In the genomic region with DNA sequence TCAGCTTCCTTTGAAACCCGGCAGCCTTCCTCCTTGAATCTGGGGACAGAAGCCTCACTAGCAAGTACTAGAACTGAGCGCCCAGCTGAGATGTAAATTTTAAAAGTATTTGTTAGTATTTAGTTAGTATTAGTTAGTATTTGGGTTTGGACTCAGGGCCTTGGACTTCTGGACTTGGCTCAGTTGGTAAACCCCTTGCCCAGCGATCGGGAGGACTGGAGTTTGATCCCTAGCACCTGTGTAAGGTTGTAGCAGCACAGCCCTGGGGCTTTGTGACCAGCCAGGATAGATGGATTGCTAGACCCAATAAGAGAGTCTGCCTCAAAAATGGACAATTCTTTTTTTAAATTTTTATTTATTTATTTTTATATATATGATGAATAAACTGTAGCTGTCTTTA, we compare ENCODE assay signal across 23 mouse cellular contexts.
DNase-seq lines count a peak whose midpoint lies in the region; ATAC-seq and TF ChIP-seq lines count a peak whose summit lies in the region.
"Had no signal": no experiment of that assay in that cellular context is flagged by ENCODE, and none has a peak within 500 bp of the region (broad histone marks: within the 10 kb centered on the region; RNA-seq: fewer than 3 reads in every experiment).

No protein-coding gene starts in this region.

- WGBS in heart, embryonic 13.5 days = 77% methylated on average over 4 of the region's 4 CpGs
- WGBS in lung, embryonic 14.5 days = 71% methylated on average over 4 of the region's 4 CpGs

- TF ChIP-seq CTCF in lung, embryonic 14.5 days (IDR thresholded peaks at IDR 0.05; ENCODE audit: low read depth) = no peak

- H3K4me1 ChIP-seq in heart, embryonic 13.5 days = peaks cover 71% of the 10 kb centered on the region
- peaks cover 17% of the 10 kb centered on the region for H3K4me1 ChIP-seq in lung, embryonic 14.5 days (ENCODE audit: insufficient read depth)

- no peak overlapping the region for H3K9ac ChIP-seq in heart, embryonic 13.5 days
- H3K9ac ChIP-seq in lung, embryonic 14.5 days = no peak overlapping the region
- H3K9ac ChIP-seq: forebrain, embryonic 13.5 days; neural tube, embryonic 12.5 days had no signal

- H3K27me3 ChIP-seq in heart, embryonic 13.5 days (replicated peaks) = no peaks in the 10 kb centered on the region
- no peaks in the 10 kb centered on the region for H3K27me3 ChIP-seq in lung, embryonic 14.5 days (ENCODE audit: insufficient read depth, low read length)
- H3K27me3 ChIP-seq: forebrain, embryonic 13.5 days; neural tube, embryonic 12.5 days had no signal

- no peak for DNase-seq in heart, adult 8-10 months (ENCODE audit: low spot score)
- DNase-seq in kidney, adult 9 months = peak; percentile 66
- DNase-seq in kidney, adult 18-20 months = no peak
- no peak for DNase-seq in lung, embryonic 14.5 days
- no peak for DNase-seq in lung, postnatal 25 days (ENCODE audit: low spot score)
- DNase-seq: adrenal gland, postnatal 14 days; cerebellum, adult 11 months; cerebellum, adult 9-10 months; cerebellum, postnatal 36 days; gastrocnemius, postnatal 10 days; layer of hippocampus, postnatal 36 days; liver; lung, adult 18-20 months; right cerebral cortex, adult 18-20 months; spleen, adult 18-20 months had no signal

- H3K27ac ChIP-seq in heart, embryonic 13.5 days (replicated peaks) = peak overlapping the region; percentile 64
- H3K27ac ChIP-seq in lung, embryonic 14.5 days (ENCODE audit: low read depth) = peak overlapping the region; percentile 9; the same call in 1 of the 2 replicates
- H3K27ac ChIP-seq: forebrain, embryonic 13.5 days; midbrain, embryonic 10.5 days; neural tube, embryonic 12.5 days had no signal

- no peak for ATAC-seq in heart, embryonic 13.5 days (ENCODE audit: extremely low read depth, insufficient number of reproducible peaks, low FRiP score, low TSS enrichment)
- ATAC-seq in lung, embryonic 14.5 days (ENCODE audit: insufficient read depth) = no peak
- ATAC-seq: CD4-positive, CD25-positive, alpha-beta regulatory T cell, adult 4 months; forebrain, embryonic 13.5 days; intestine, embryonic 16.5 days; midbrain, embryonic 16.5 days had no signal

- H3K4me3 ChIP-seq in heart, embryonic 13.5 days = no peak overlapping the region
- no peak overlapping the region for H3K4me3 ChIP-seq in lung, embryonic 14.5 days (ENCODE audit: low read depth, low read length)
- H3K4me3 ChIP-seq: forebrain, embryonic 13.5 days; midbrain, embryonic 10.5 days; myocyte; neural tube, embryonic 12.5 days had no signal

- no peaks in the 10 kb centered on the region for H3K36me3 ChIP-seq in heart, embryonic 13.5 days
- no peaks in the 10 kb centered on the region for H3K36me3 ChIP-seq in lung, embryonic 14.5 days (ENCODE audit: insufficient read depth)
- H3K36me3 ChIP-seq: midbrain, embryonic 10.5 days; neural tube, embryonic 12.5 days had no signal

- H3K4me2 ChIP-seq in heart, embryonic 13.5 days = no peak overlapping the region
- no peak overlapping the region for H3K4me2 ChIP-seq in lung, embryonic 14.5 days
- H3K4me2 ChIP-seq: forebrain, embryonic 13.5 days; neural tube, embryonic 12.5 days had no signal

- H3K9me3 ChIP-seq in heart, embryonic 13.5 days = no peaks in the 10 kb centered on the region
- H3K9me3 ChIP-seq in lung, embryonic 14.5 days (ENCODE audit: low read depth, low read length) = no peaks in the 10 kb centered on the region
- H3K9me3 ChIP-seq: forebrain, embryonic 13.5 days; midbrain, embryonic 10.5 days; neural tube, embryonic 12.5 days had no signal
